Mouse (Mus musculus): ENCODE data around the gene Rasl11a.

Gene Rasl11a

GRCm38 (mm10) chr5:146844945-146845365 is at the start of gene Rasl11a:
Rasl11a (plus strand) TSS chr5:146845071.
- DNase-seq, result peak; percentile 92 to 95

DNA sequence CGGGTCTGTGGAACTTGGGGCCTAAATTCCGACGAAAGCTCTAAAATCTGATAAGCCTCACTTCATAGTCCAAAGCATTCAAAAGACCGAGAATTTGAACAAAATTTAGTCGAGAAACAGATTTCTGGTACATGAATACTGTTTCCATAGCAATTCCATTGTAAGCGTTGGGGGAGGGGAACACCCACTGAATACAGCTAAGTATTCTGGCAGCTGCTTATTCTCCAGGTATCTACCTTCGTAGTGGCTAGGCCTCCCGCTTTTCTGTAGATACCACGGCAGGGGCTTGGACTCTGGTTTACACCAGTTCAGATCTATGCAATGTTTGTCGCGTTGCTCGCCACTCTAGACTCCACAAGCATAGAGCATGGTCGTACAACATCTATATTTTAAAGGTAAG is 49.1 kb upstream of the Rasl11a start:
- DNase-seq, result no peak

- DNase-seq, result no peak
These were observed 46.8 kb upstream of the Rasl11a start for GRCm38 (mm10) chr5:146798031-146798430.

GRCm38 (mm10) chr5:146806004-146806430 is 38.9 kb upstream of the Rasl11a start:
- DNase-seq, result no peak

- DNase-seq, result no peak
These were observed 34.9 kb upstream of the Rasl11a start for GRCm38 (mm10) chr5:146809951-146810350.

DNA sequence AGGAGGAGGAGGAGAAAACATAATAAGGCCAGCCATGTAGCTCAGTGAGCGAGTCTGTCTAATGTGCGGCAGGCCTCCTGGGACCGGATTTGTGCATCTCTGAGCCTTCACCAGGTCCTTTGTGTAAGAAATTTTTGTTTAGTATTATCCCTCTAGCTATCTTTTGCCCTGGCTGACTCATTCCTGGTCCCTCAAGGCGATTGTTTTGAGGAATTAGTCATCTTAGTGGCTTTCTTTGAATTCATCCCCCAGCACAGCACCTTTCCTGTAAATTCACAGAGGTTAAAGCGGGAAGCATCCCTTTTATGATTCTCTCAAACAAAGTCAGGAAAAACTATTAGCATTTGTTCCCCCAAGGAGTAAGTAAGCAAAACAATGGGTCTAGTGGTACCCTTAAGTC is 32.0 kb upstream of the Rasl11a start:
- DNase-seq, result no peak

GRCm38 (mm10) chr5:146813421-146813820 is 31.4 kb upstream of the Rasl11a start:
- no peak for DNase-seq

GRCm38 (mm10) chr5:146815394-146815793 is 29.5 kb upstream of the Rasl11a start:
- DNase-seq, result no peak

GRCm38 (mm10) chr5:146817583-146817982 is 27.3 kb upstream of the Rasl11a start:
- DNase-seq, result no peak

DNA sequence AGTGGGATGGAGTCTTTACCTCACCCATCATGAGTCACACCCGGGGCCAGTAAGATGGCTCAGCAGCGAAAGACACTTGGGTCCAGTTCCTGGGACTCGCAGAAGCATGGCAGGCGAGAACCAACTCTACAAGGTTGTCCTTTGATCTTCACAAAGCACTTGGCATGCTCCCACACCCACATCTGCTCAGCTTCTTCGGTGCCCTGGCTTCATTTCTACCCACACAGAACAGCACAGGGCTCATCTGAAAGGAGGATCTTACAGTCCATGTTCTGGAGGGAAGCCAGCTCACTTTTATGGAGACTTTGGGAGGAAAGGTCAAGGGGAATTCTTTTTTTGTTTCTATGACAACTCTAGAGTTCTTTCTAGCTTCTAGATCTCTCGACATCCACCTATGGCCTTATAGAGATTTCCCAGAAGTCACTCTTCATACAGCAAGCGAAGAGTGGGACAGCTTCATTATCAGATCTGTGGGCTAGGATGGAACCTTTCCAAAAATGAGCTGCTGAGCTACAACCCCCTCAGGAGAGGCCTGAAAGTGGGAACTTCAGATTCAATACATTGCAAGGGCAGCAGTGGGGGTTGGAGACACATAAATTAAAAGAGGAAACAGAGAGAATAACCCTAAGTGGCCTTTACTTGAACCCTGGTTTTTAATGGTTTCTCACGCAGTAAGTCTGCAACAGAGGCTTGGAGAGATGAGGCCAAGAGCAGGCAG is 25.8 kb upstream of the Rasl11a start:
- DNase-seq, result no peak

- DNase-seq, result no peak
These were observed 21.9 kb upstream of the Rasl11a start for GRCm38 (mm10) chr5:146823005-146823404.

DNA sequence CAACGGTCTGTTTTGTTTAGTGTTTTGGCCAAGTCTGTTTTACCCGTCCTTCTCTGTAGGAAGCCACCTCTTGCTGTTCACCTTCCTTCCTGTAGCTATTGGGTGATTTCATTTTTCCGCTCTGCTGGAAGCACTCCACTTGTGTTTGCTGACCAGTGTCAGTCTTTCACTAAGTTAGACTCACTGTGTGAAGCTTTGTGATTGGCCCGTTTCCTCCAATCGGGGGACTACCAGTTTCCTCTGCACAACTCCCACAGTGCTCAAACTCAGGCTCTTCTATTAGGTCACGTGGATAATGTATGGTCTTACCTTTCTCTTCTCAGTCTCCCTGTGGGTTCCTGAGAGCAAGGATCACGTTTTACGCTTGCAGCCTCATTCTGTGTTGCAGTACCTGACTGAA is 15.3 kb upstream of the Rasl11a start:
- no peak for DNase-seq

GRCm38 (mm10) chr5:146832435-146832768 is 12.5 kb upstream of the Rasl11a start:
- DNase-seq, result no peak

GRCm38 (mm10) chr5:146832769-146833448 is 12.0 kb upstream of the Rasl11a start, which contains the start of gene Rpl21:
Rpl21 (plus strand) TSS chr5:146832890.
- peak; percentile 93 to 94 for DNase-seq

DNA sequence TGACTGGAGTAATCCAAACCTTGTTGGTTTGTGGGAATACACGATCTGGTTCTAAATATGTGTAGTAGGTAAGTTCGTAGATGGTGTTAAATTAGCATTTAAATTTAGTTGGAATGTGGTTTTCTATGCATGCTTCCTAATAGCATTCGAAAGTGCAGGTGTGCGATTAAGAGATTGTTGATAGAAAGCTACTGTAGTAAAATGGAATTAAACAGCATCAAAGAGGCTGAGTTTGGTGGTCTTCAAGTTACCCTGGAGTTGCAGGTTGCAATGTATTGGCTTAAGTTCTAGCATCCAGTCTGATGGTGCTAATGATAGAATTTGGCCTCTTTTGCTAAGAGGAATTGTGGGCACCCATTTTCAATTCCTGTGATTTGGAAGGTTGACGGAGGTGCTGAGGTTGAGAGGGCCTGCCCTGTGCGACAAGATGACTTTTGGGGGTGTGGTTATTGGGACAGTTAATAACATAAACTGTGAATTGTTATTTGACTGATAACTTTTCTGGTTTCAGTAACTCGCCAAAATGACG is 11.1 kb upstream of the Rasl11a start:
- no peak for DNase-seq

DNA sequence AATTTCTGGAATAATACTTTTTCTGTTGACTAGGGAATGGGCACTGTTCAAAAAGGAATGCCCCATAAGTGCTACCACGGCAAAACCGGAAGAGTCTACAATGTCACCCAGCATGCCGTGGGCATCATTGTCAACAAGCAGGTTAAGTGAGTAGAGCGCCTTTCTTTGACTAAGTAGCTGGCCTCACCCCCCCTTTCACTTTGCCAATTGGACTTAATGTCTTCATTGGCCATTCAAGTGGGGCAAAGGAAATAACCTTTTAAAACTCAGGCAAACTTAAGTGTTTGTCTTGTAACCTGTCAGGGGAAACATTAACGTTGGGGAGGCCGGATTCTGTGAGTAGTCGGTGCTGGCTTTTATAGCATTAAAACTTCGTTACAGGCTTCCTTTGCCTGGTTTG is 9.9 kb upstream of the Rasl11a start:
- DNase-seq, result peak in 1 of 2 experiments; percentile 56

- DNase-seq, result no peak
These were observed 6.7 kb upstream of the Rasl11a start for GRCm38 (mm10) chr5:146837967-146838720.

DNA sequence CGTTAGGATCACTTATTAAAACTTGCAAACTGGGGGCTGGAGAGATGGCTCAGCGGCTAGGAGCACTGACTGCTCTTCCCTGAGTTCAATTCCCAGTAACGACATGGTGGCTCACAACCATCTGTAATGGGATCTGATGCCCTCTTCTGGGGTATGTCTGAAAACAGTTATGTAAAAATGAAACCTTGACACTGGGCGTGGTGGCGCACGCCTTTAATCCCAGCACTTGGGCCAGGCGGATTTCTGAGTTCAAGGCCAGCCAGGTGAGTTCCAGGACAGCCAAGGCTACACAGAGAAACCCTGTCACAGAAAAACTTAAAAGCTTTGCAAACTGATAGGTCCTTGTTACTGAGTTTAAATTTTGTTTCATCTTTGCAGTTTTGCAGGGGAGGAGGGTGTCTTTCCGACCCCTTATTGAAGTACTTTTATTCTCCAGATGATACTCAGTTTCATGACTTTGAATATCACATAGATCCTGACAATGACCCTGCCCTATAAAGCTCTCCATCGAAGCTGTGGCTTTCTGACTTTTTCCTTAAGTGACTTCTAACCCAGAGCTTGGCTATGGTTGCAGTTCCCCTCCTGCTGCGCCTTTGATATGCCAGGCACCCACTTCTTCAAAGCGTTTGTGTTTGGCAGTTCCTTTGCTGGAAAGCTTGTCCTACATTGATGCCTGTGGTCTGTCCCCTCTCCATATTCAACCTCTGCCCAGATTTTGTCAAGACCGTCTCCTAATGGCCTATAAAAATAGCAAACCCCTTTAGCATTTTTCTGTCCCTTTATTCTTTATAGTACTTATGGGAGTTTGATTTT is 5.8 kb upstream of the Rasl11a start:
- no peak for DNase-seq

- DNase-seq, result no peak
These were observed 5.1 kb upstream of the Rasl11a start for GRCm38 (mm10) chr5:146839760-146840159.

DNA sequence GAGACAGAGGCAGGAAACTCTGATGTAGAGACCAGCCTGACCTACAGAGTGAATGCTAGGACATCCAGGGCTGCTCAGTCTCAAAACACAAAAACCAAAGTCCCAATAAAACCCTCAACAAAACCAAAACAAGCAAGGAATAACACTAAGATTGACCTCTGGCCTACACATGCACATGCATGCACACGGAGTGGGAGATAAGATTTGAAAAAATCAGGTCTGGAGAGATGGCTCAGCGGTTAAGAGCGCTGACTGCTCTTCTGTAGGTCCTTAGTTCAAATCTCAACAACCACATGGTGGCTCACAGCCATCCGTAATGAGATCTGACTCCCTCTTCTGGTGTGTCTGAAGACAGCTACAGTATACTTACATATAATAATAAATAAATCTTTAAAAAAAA is 4.4 kb upstream of the Rasl11a start:
- no peak for DNase-seq

DNA sequence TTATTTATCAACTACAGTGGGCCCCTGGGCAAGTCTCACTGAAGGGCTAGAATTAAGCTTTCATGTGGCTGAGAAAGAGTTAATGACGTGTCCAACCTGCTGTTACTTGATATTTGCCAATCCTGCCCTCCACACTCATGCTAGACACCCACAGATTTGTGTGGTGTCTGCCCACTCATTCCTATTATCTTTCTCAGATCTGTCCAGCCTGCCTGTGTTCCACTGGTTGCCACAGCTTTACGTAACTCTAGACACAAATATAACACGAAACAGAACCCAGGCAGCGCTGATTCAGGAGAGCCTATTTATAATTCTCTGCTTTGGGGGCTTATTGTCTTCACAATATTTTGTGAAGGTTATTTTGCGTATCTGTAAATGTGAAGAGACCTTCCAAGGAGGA is 3.6 kb upstream of the Rasl11a start:
- no peak for DNase-seq

DNA sequence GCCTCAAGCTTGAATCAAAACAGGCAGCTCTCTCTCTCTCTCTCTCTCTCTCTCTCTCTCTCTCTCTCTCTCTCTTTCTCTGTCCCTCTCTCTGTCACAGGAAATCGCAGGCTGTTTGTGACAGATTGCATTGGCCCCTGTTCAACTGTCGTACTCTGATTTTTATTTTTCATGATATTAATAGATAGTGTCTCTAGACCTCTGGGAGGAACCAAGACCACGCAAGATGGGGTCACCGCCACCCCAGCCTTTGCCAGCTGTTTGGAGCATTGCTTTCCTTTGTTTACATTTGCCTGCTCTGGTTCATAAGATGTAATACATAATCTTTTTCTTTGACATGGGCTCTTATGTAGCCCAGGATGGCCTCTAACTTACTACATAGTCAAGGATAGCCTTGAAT is 2.9 kb upstream of the Rasl11a start:
- no peak for DNase-seq
